Mouse (Mus musculus) midbrain, embryonic 15.5 days (tissue): ENCODE data around the gene Gm49368. TPM values are rescaled to one million over a fixed set of nuclear protein-coding genes. Genes with fewer than 3 reads are reported as not detected.
"Not testable (repeated sequence)": the region's sequence is repeated elsewhere in the genome, so short reads cannot be mapped to it uniquely, and the experiment has no call there.

Experiments
- ATAC-seq: fragments of 200-750 bp; cut with Nextera tagmentation; replicated peaks from 2 replicates; pipeline ENCODE4 v1.8.0; 2017; ENCODE audit warnings: moderate TSS enrichment
- H3K27ac ChIP-seq: fragments of 300-500 bp; sonication (generic); 2 replicates; pipeline ENCODE4 v1.5.1; 2015; ENCODE audit warnings: mild to moderate bottlenecking, inconsistent platforms
- H3K27me3 ChIP-seq: fragments of 300-500 bp; sonication (generic); replicated peaks from 2 replicates; pipeline ENCODE4 v1.6.1; 2015; ENCODE audit warnings: inconsistent platforms
- H3K36me3 ChIP-seq: fragments of 300-500 bp; sonication (generic); replicated peaks from 2 replicates; pipeline ENCODE4 v1.6.1; 2015; ENCODE audit warnings: inconsistent platforms
- H3K4me1 ChIP-seq: fragments of 300-500 bp; sonication (generic); 2 replicates; pipeline ENCODE4 v1.6.1; 2015; ENCODE audit warnings: inconsistent platforms
- H3K4me2 ChIP-seq: fragments of 300-500 bp; sonication (generic); 2 replicates; pipeline ENCODE4 v1.6.1; 2015; ENCODE audit warnings: inconsistent platforms, mild to moderate bottlenecking, moderate library complexity
- H3K4me3 ChIP-seq: fragments of 300-500 bp; sonication (generic); 2 replicates; pipeline ENCODE4 v1.5.1; 2015; ENCODE audit warnings: mild to moderate bottlenecking, inconsistent platforms
- H3K9ac ChIP-seq: fragments of 300-500 bp; sonication (generic); 2 replicates; pipeline ENCODE4 v1.6.1; 2015; ENCODE audit warnings: mild to moderate bottlenecking, inconsistent platforms
- H3K9me3 ChIP-seq: fragments of 300-500 bp; sonication (generic); 2 replicates; pipeline ENCODE4 v1.6.1; 2016; ENCODE audit warnings: inconsistent platforms
- WGBS: fragments of 180-500 bp; shearing (Covaris S2); methylation state at CpG from one replicate; pipeline ENCODE4 v1.1.7; 2015; ENCODE audit warnings: mixed read lengths; 5-methylcytosine and 5-hydroxymethylcytosine counted together
- polyA plus RNA-seq: library from polyadenylated mRNA; unstranded; fragments of >200 nt; fragmentation: Nextera tagmentation; extraction: Ambion mirVana; gene quantifications from 2 replicates; pipeline ENCODE4 v1.2.1, GENCODE M21; 2015

The Gm49368 gene
- polyA plus RNA-seq, 1 experiment from 2014 or later: not detected

- Histone ChIP-seq H3K4me2 (no peak overlapping the region), H3K9ac (no peak overlapping the region), H3K4me3 (no peak overlapping the region), H3K36me3 (no peaks in the 10 kb centered on the region), H3K9me3 (no peaks in the 10 kb centered on the region), H3K27me3 (no peaks in the 10 kb centered on the region), H3K27ac (no peak overlapping the region), H3K4me1 (no peaks in the 10 kb centered on the region)
- no peak for ATAC-seq
- WGBS: 86% methylated on average over 3 of the region's 3 CpGs
These were observed 29.5 kb upstream of the Gm49368 start for GRCm38 (mm10) chr7:128032989-128033293.

GRCm38 (mm10) chr7:128033616-128034015, 28.9 kb upstream of the Gm49368 start:
- H3K4me3 ChIP-seq: no peak overlapping the region
- no peaks in the 10 kb centered on the region for H3K36me3 ChIP-seq
- 92% methylated on average over 4 of the region's 4 CpGs for WGBS
- H3K9ac ChIP-seq: no peak overlapping the region
- no peaks in the 10 kb centered on the region for H3K27me3 ChIP-seq
- H3K9me3 ChIP-seq: no peaks in the 10 kb centered on the region
- H3K27ac ChIP-seq: no peak overlapping the region
- H3K4me1 ChIP-seq: no peaks in the 10 kb centered on the region
- ATAC-seq: no peak
- no peak overlapping the region for H3K4me2 ChIP-seq

DNA sequence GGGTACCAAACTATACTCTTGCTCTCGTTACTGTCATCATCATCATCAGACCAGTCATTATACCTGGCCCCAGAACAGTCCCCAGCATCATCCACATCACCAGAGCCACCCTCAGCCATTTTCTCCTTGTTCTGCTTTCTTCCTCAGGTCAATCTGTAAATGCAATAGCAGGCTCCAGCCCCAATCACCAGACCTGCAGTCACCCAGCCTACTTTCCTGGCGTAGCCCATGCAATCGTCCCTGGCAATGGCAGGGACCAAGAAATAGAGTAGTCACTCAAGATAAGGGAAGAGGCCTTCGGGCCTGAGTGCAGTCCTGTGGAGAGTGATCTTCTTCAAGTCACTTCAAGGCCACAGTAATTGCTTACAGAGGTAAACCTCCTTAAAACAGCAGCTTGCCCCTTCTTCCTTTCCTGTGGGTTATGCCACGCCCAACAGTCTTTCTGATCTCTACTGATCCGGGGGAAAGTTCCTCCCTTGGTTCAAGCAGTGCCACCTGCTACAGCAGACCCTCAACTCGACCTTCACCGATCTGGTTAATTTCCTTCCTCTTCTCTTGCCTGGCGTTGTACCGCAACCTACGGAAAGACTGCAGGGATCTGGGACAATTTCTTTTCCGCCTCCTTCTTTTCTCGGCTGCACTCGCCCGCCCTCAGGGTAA, 20.2 kb upstream of the Gm49368 start:
- not testable (repeated sequence) for H3K4me2 ChIP-seq, H3K9me3 ChIP-seq, ATAC-seq, H3K27me3 ChIP-seq, H3K36me3 ChIP-seq, H3K9ac ChIP-seq, H3K4me3 ChIP-seq, H3K4me1 ChIP-seq, H3K27ac ChIP-seq
- 86% methylated on average over 15 of the region's 15 CpGs for WGBS

- Histone ChIP-seq H3K9ac (no peak overlapping the region), H3K27ac (no peak overlapping the region), H3K4me1 (no peaks in the 10 kb centered on the region), H3K9me3 (no peaks in the 10 kb centered on the region), H3K4me2 (no peak overlapping the region), H3K27me3 (no peaks in the 10 kb centered on the region), H3K4me3 (no peak overlapping the region), H3K36me3 (no peaks in the 10 kb centered on the region)
- ATAC-seq: no peak
- WGBS: 78% methylated on average over 4 of the region's 4 CpGs
These were observed 18.2 kb upstream of the Gm49368 start for GRCm38 (mm10) chr7:128044142-128044785.

- H3K9ac ChIP-seq: no peak overlapping the region
- no peak overlapping the region for H3K4me2 ChIP-seq
- H3K9me3 ChIP-seq: no peaks in the 10 kb centered on the region
- H3K27me3 ChIP-seq: no peaks in the 10 kb centered on the region
- no peak for ATAC-seq
- no peaks in the 10 kb centered on the region for H3K36me3 ChIP-seq
- no peak overlapping the region for H3K27ac ChIP-seq
- no peak overlapping the region for H3K4me3 ChIP-seq
- no peaks in the 10 kb centered on the region for H3K4me1 ChIP-seq
- WGBS: 62% methylated on average over 2 of the region's 2 CpGs
These were observed 16.8 kb upstream of the Gm49368 start for GRCm38 (mm10) chr7:128045640-128046039.

- Histone ChIP-seq H3K27ac (no peak overlapping the region), H3K27me3 (no peaks in the 10 kb centered on the region), H3K4me2 (no peak overlapping the region), H3K4me1 (no peaks in the 10 kb centered on the region), H3K36me3 (no peaks in the 10 kb centered on the region), H3K9me3 (no peaks in the 10 kb centered on the region), H3K9ac (no peak overlapping the region), H3K4me3 (no peak overlapping the region)
- no peak for ATAC-seq
- 88% methylated on average over 4 of the region's 4 CpGs for WGBS
These were observed 13.7 kb upstream of the Gm49368 start for GRCm38 (mm10) chr7:128048819-128049218.

- no peaks in the 10 kb centered on the region for H3K4me1 ChIP-seq
- no peak overlapping the region for H3K4me3 ChIP-seq
- 95% methylated on average over 2 of the region's 2 CpGs for WGBS
- H3K36me3 ChIP-seq: no peaks in the 10 kb centered on the region
- H3K9me3 ChIP-seq: no peaks in the 10 kb centered on the region
- no peak overlapping the region for H3K4me2 ChIP-seq
- H3K27me3 ChIP-seq: no peaks in the 10 kb centered on the region
- no peak for ATAC-seq
- H3K9ac ChIP-seq: no peak overlapping the region
- no peak overlapping the region for H3K27ac ChIP-seq
These were observed 13.2 kb upstream of the Gm49368 start for GRCm38 (mm10) chr7:128049254-128049653.

GRCm38 (mm10) chr7:128050739-128051138, 11.7 kb upstream of the Gm49368 start:
- Histone ChIP-seq H3K36me3 (no peaks in the 10 kb centered on the region), H3K27ac (no peak overlapping the region), H3K9me3 (no peaks in the 10 kb centered on the region), H3K9ac (no peak overlapping the region), H3K4me3 (no peak overlapping the region), H3K27me3 (no peaks in the 10 kb centered on the region), H3K4me2 (no peak overlapping the region), H3K4me1 (no peaks in the 10 kb centered on the region)
- 75% methylated on average over 4 of the region's 4 CpGs for WGBS
- ATAC-seq: no peak

DNA sequence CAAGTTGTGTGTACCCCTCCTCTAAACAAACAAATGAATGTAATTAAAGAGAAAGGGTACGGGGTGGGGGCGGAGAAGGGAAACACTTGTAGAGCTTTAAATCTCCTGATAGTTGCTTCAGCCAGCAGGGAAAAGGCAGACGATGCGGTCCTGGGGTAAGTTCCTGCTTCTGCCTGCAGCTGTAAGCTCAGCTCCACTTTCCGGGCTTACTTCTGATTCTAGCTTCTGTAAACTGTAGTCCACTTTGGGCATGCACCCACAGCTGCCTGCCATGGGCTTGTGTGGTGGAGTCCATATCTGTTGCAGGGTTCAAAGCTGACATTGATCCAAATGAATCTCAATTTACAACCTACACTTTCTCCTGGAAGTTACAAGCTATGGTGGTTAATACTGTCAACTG, 9.4 kb upstream of the Gm49368 start:
- H3K4me2 ChIP-seq: no peak overlapping the region
- no peaks in the 10 kb centered on the region for H3K36me3 ChIP-seq
- no peak overlapping the region for H3K4me3 ChIP-seq
- no peak overlapping the region for H3K27ac ChIP-seq
- no peaks in the 10 kb centered on the region for H3K9me3 ChIP-seq
- no peaks in the 10 kb centered on the region for H3K27me3 ChIP-seq
- no peak overlapping the region for H3K9ac ChIP-seq
- no peaks in the 10 kb centered on the region for H3K4me1 ChIP-seq
- WGBS: 80% methylated on average over 5 of the region's 5 CpGs
- no peak for ATAC-seq

DNA sequence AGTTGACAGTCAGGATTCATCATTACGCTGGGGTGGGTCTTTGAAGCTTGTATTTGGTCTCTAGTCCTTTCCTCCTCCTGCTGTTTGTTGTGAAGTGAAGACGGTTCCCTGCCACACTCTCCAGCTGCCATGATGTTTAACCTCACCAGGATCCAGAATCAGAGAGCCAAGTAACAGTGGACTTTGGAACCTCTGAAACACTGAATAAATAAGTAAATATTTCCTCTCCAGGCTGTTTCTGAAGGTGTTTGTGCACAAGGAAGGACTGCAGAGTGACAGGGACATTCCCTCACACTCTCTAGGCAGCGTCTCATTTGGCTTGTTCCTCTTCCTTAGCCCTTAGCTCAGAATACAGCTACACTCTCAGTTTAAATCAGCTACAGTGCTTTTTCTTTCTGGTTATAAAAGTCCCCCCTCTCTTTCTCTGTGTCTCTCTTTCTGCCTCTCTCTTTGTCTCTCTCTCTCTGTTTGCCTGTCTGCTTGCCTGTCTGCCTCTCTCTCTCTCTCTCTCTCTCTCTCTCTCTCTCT, 5.5 kb upstream of the Gm49368 start:
- Histone ChIP-seq H3K36me3 (no peaks in the 10 kb centered on the region), H3K27ac (no peak overlapping the region), H3K9me3 (no peaks in the 10 kb centered on the region), H3K9ac (no peak overlapping the region), H3K4me1 (no peaks in the 10 kb centered on the region), H3K4me3 (no peak overlapping the region), H3K27me3 (no peaks in the 10 kb centered on the region), H3K4me2 (no peak overlapping the region)
- ATAC-seq: no peak
- WGBS: 71% methylated on average over 3 of the region's 3 CpGs

DNA sequence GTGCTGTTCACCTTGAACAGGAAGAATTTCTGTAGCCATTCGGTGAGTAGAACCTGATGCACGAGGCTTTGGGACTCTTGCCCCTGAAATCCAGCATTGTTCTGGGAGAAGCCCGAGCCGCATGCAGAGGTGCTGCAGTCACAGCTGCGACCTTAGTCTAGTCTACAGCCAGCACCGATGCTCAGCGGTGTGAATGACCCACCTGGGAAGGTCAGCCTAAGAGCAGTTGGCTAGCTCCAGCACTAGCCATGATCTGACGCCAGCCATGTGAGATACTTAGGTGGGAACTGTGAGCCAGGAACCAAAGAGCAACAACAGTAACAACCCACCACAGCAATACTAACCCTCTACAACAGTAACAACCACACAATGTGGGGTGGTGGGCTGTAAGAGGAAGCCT, 4.6 kb upstream of the Gm49368 start:
- Histone ChIP-seq H3K4me1 (no peaks in the 10 kb centered on the region), H3K9me3 (no peaks in the 10 kb centered on the region), H3K36me3 (no peaks in the 10 kb centered on the region), H3K27me3 (no peaks in the 10 kb centered on the region), H3K9ac (no peak overlapping the region), H3K4me3 (no peak overlapping the region), H3K27ac (no peak overlapping the region), H3K4me2 (no peak overlapping the region)
- 79% methylated on average over 8 of the region's 8 CpGs for WGBS
- ATAC-seq: no peak

DNA sequence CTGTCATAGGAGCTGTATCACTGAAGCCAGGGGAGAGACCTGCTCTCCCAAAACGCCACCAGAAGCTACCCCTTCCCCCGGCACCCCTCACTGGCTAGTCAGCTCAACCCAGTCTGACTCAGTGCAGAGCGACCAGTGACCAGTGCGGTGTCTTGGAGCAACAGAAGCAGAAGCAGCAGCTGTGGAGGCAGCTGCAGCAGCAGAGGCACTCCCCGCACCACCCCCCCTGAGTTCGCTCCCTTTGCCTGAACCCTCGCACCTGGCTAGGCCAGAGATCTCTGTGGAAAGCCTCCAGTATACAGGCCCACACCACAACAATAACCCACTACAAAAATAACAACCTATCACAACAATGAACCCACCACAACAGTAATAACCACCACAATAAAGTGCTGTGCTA, 3.9 kb upstream of the Gm49368 start:
- Histone ChIP-seq H3K9me3 (no peaks in the 10 kb centered on the region), H3K4me3 (no peak overlapping the region), H3K36me3 (no peaks in the 10 kb centered on the region), H3K27ac (no peak overlapping the region), H3K4me1 (no peaks in the 10 kb centered on the region), H3K4me2 (no peak overlapping the region), H3K9ac (no peak overlapping the region), H3K27me3 (no peaks in the 10 kb centered on the region)
- no peak for ATAC-seq
- WGBS: 75% methylated on average over 7 of the region's 7 CpGs

- Histone ChIP-seq H3K4me2 (no peak overlapping the region), H3K27me3 (no peaks in the 10 kb centered on the region), H3K9me3 (no peaks in the 10 kb centered on the region), H3K4me3 (no peak overlapping the region), H3K4me1 (no peaks in the 10 kb centered on the region), H3K36me3 (no peaks in the 10 kb centered on the region), H3K27ac (no peak overlapping the region), H3K9ac (no peak overlapping the region)
- no peak for ATAC-seq
- WGBS: 81% methylated on average over 4 of the region's 4 CpGs
These were observed 3.4 kb upstream of the Gm49368 start for GRCm38 (mm10) chr7:128059091-128059490.
